Mouse (Mus musculus) spleen, adult 2 months (tissue): ENCODE results near the gene Lrguk.

ENCODE experiments used
- CTCF ChIP-seq: fragments of 200-500 bp; IDR thresholded peaks from 2 replicates; pipeline ENCODE4 v1.5.1; 2011; ENCODE audit warnings: mild to moderate bottlenecking, inconsistent platforms; ENCODE audit not compliant: insufficient read depth, insufficient read length, insufficient replicate concordance; ENCODE audit errors: extremely low read depth
- POLR2A ChIP-seq: fragments of 200-500 bp; IDR thresholded peaks from 2 replicates; pipeline ENCODE4 v1.6.1; 2011; ENCODE audit warnings: low read depth, low read length, inconsistent platforms

DNA sequence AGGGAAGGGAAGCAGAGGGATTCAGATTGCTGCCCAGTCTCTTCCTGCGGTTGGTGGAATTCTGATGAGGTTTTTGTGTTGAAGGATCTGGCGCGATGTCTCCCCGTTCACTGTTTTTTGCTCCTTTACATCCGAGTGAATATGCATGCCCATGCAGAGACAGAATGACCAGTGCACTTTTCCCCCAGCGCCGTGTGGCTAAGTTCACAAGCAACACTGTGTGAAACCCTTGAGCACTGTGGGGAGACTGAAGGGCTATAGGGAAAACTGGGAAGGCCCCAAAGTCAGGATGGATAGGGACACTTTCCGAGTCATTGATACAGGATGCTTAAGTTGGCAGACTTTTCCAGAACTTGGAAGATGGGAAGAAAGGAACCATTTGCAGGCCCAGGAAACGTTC lies 103.1 kb downstream of the Lrguk start:
- TF ChIP-seq CTCF (no peak), POLR2A (no peak)
